ENCODE assay signal across 18 mouse cellular contexts in the genomic region with DNA sequence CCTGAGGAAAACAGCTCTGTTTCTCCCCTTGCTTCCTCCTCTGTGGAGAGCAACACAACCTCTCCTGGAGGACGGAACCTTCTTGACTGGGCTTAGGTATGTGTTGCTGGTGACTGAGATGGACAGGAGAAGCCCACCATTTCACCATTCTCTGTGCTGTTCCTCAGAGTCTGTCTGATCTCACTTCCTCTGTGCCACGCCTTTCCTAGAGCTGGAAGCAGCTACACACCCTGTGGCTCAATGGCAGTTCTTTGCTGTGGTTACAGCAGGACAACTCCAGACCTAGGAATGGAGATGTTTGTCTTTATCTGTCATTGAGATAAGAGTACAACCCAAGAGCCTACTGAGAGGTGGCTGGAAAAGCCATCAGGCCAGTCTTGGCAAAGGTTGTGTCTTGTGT. TPM values are rescaled to one million over a fixed set of nuclear protein-coding genes. Genes with fewer than 3 reads are reported as not detected.
"Had no signal": no experiment of that assay in that cellular context is flagged by ENCODE, and none has a peak within 500 bp of the region (broad histone marks: within the 10 kb centered on the region; RNA-seq: fewer than 3 reads in every experiment).

No protein-coding gene starts in this region.

- ATAC-seq: liver, embryonic 12.5 days; midbrain, embryonic 16.5 days had no signal

- H3K9ac ChIP-seq: liver, embryonic 12.5 days; liver, embryonic 14.5 days; lung, embryonic 15.5 days; midbrain, embryonic 12.5 days; neural tube, embryonic 12.5 days had no signal

- H3K27ac ChIP-seq: liver, embryonic 12.5 days; liver, embryonic 14.5 days; midbrain, embryonic 12.5 days; neural tube, embryonic 12.5 days had no signal

- DNase-seq: lung, adult 18-20 months; lung, postnatal 10 days; lung, postnatal 4 days; midbrain, embryonic 14.5 days; right cerebral cortex, postnatal 14 days; right cerebral cortex, postnatal 4 days; spleen, adult 18-20 months; thymus, adult 18-20 months; thymus, postnatal 14 days; thymus, postnatal 36 days had no signal

- H3K9me3 ChIP-seq: liver, embryonic 12.5 days; lung, embryonic 15.5 days; midbrain, embryonic 12.5 days; neural tube, embryonic 12.5 days had no signal

- H3K4me3 ChIP-seq: liver, embryonic 12.5 days; lung, embryonic 15.5 days; midbrain, embryonic 12.5 days; neural tube, embryonic 12.5 days had no signal

- H3K27me3 ChIP-seq: liver, embryonic 12.5 days; lung, embryonic 15.5 days; neural tube, embryonic 12.5 days had no signal

- H3K36me3 ChIP-seq: liver, embryonic 12.5 days; lung, embryonic 15.5 days; midbrain, embryonic 12.5 days; neural tube, embryonic 12.5 days had no signal

- H3K4me2 ChIP-seq: liver, embryonic 12.5 days; lung, embryonic 15.5 days; midbrain, embryonic 12.5 days; neural tube, embryonic 12.5 days had no signal

RNA-seq across cellular contexts. Expression of a gene that starts 25.9 kb away (rescaled TPM):
- total RNA-seq: megakaryocyte-erythroid progenitor cell, adult 5-6 weeks had no signal
- polyA plus RNA-seq: liver, embryonic 12.5 days; liver, embryonic 16.5 days had no signal
